Mouse (Mus musculus) embryo, embryonic 10 days (tissue): ENCODE data around the gene Mtfr1l.

Source experiments
- DNase-seq: peaks from one replicate; pipeline ENCODE4 v3.0.0-alpha.2; 2015; ENCODE audit warnings: low spot score

The Mtfr1l gene

GRCm38 (mm10) chr4:134534932-134535786 is at the start of gene Mtfr1l:
Gene Mtfr1l, minus strand, starts transcription at chr4:134535387.
- DNase-seq, result peak; percentile 97

DNA sequence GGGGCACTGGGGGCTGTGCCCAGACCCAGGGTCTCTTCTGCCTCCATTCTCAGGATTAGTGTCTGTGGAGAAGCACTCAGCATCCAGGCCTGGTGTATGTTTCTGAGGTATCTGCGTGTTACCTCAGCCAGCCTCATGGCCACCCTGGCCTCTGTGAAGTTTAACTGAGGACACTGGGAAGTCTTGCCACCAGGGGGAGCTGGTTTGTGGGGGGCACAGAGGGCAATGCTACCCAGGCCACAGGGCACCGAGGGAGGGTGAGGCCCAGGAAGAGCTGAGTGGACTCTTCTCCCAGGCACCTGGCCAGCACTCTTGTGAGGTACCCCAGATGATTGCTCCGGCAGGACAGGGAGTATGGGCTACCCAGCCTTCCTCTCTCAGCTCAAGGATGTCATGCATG is 48.3 kb upstream of the Mtfr1l start:
- DNase-seq, result no peak

GRCm38 (mm10) chr4:134581365-134581764 is 46.2 kb upstream of the Mtfr1l start:
- no peak for DNase-seq

DNA sequence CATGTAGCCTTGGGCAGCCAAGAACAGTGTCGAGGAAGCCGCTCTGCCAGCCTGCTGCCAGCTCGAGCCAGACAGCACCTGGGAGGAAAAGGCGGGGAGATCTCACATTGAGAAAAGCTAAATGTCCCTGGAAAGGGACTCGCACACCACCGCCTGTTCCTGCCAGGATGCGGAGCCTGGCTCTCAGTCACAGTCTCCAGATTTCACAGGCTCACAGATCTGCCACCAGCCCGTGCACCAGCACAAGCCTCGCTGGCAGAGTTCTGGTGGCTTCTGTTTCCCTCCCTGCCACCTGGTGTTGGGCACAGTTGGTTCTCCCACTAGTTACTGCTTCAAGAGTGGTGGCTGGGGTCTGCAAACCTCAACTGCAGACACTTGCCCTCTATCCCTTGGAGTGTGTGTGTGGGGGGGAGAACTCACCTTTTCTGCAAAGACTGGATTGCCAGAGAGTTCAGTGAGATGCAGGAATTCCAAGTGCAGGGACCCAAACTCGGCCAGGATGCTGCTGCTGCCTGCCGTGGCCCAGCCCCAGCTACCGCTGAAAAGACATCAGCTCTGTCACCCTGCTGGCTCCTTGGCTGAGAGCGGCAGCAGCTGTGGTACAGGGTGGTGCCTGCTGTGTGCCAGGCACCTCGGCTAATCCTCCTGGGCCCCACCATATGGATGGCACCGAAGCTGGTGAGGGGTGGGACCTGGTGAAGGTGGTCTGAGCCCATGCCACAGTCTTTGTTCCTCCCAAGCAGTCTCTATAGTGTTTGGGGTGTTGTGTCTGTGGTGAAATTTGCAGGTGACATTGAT is 45.4 kb upstream of the Mtfr1l start:
- no peak for DNase-seq

DNA sequence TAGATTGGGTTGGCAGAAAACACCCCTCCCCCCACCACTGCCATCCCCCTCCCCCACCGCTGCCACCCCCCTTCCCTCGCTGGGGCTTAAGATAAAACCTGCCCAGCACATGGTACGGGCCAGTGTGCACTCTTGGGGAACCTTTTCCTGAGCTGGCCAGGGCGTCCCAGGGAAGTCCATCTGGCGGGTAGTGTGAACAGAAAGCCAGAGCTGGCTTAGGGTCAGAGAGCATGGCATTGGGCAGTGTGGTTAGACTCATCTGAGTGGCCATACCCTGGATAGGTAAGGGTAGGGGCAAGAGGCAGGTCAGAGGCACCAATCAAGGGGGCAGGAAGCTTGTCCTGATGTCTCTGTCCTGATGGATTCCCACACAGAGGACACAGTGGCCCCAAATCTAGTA is 44.4 kb upstream of the Mtfr1l start:
- DNase-seq, result no peak

DNA sequence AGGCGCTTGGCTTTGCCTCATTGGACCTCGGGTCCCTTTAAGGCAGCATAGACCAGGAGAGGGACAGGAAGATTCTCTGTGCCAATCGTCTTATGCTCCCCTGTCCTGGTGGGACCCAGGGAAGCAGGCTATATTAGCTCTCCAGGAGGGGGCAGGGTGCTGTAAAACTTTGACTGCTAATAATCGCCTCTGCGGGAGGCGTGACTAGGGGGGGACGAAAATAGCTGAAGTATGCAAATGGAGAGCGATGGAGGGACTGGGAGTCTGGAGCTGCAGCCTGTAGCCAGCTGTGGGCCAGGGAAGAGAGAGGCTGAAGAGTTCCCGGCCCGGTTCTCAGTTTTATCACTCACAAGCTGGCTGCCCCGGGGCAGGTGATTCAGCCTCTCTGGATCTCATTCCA is 44.0 kb upstream of the Mtfr1l start:
- peak; percentile 32 for DNase-seq

GRCm38 (mm10) chr4:134578407-134578806 is 43.2 kb upstream of the Mtfr1l start:
- DNase-seq, result no peak

DNA sequence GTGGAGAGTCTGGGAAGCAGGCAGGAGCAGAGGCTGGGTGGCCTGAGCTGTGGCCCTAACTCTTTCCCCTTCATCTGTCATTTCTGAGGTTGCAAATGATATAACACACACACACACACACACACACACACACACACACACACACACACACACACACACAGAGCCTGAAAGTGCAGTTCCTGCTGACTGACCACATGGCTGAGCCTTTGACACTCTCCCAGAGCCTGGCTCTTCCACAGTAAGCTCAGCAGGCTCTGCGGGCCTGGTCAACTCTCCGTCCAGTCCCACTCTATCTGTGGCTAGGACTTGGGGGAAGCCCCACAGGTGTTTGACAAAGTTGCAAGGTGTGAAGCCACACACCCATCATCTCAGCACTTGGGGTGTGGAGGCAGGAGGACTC is 42.1 kb upstream of the Mtfr1l start:
- DNase-seq, result no peak

DNA sequence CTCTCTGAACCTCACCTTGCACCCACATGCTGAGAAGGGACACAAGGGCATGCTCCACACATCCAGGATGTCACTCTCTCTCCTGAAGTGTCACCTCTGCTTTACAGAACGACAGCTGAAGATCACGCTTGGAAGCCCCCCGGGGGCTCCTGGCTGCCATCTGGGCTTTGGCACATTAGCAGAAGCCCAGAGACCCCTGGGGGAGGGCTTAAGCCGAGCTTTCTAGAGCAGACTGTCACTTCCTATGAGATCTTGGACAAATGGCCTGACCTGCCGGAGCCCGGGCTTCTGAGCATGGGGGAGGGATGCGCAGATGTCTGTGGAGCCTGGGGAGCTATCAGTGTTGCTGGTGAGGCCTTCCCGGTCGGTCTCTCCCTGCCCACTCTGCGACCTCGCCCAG is 40.3 kb upstream of the Mtfr1l start:
- no peak for DNase-seq

GRCm38 (mm10) chr4:134572449-134573300 is 37.5 kb upstream of the Mtfr1l start:
- no peak for DNase-seq

GRCm38 (mm10) chr4:134570704-134571451 is 35.7 kb upstream of the Mtfr1l start:
- DNase-seq, result no peak

- no peak for DNase-seq
Measured at GRCm38 (mm10) chr4:134569831-134570230, 34.6 kb upstream of the Mtfr1l start.

GRCm38 (mm10) chr4:134569205-134569604 is 34.0 kb upstream of the Mtfr1l start:
- DNase-seq, result peak; percentile 44

GRCm38 (mm10) chr4:134567377-134568226 is 32.4 kb upstream of the Mtfr1l start:
- no peak for DNase-seq

DNA sequence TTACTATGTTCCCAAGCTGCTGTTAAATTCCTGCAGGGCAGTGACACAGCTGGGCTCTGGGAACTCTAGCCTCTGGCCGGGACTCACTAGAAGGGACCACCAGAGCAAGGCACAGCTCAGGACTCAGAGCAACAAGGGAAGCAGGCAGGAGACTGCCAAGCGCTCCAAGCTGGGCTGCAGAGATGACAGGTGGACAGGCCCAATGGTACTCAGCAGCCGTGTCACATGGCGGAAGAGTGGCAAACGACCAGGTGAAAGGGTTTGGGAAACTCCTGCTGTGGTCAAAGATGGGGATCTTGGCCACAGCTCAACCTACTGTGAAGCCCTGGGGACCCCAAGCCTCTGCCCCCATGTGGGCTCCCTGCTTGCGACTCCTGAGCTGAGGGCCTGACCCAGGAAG is 28.9 kb upstream of the Mtfr1l start:
- DNase-seq, result no peak

DNA sequence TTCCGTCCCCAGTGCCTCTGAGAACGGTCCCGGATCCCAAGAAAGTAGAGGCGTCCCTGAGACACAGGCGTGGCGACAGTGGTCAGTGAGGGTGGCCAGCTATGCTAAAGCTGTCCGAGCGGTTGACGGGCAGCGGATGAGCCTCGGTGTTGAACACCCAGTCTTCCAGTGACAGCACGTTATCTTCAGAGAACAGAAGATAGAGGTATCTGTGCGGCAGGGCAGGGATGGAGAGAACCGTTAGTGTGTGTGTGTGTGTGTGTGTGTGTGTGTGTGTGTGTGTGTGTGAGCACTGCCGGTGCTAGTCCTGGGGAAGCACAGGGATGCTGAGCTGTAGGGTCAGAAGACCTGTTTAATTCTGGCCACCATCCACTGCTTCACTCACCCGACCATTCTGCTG is 28.4 kb upstream of the Mtfr1l start:
- DNase-seq, result no peak

DNA sequence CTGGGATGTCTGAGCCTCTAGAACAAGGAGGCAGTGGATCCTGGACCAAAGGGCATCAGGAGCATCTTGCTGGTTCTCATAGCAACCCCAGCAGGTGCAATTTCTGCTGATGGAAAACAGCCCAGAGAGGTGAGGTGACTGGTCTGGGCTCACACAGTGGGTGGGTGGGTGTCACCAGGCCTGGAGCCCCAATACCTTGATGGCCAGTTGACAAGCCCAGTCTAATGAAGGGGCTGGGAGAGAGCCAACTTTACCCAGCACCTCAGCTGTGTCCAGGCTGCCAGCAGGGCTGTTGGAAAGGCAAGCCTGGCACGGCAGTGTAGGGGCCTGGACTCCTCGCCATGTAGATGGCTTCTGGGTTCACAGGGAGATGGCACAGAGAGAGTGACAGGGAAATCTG is 26.8 kb upstream of the Mtfr1l start:
- DNase-seq, result no peak

DNA sequence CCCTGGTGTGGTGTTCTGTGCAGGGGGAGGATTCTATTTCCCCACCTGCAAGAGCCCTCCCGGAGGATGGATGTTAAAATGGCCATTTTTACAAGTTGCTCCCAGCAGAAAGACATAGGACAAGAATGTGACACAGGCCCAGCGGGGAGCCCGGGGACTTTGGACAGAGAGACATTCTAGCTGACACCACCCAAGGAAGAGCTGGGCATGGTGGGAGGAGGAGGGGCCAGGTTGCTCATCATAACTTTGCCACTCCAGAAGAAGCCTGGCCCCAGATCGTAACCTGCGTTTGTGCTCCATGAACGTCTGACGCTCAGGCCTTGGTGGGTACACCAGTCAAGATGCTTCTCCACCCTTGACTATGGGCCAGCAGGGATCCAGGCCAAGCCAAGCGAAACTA is 25.5 kb upstream of the Mtfr1l start:
- no peak for DNase-seq

DNA sequence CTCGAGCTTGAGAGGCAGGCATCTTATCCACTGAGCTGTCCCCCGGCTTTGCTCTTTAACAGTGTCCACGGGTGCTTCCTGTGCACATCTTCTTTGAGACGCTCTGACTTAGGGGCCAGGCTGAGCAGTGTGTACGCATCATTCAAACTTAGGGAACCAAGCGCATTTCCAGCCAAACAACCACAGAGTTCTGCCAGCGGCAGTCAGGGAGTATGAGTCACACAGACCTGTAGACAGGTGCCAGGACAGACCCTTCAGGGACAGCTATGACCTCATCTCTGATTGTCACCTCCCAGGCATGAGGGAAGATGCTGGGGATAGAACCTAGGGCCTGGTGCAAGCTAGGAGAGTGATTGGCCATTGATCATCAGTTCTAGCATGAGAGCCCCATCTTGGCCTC is 24.0 kb upstream of the Mtfr1l start:
- no peak for DNase-seq

DNA sequence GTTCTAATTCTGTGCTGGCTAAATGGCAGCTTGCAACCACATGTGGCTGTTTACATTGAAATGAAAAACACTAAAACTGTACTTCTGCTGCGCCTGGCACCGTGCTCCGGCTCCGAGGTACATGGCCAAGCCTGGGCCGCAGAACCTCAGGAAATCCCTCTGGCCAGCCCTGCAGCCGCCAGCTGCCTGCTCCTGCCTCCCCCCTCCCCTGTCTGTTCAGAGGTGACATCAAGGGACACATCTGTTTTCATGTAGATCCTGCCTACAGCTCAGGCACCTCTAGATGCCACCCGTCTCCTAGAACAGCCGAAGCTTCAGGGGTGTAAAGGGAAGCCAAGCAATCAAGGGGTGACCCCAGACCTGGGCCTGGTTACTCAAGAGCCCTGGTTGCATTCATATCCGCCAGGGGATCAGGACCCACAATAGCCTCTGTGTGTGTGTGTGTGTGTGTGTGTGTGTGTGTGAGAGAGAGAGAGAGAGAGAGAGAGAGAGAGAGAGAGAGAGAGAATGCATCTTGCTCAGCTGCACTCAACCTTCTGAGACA is 23.5 kb upstream of the Mtfr1l start:
- DNase-seq, result no peak
